Mouse (Mus musculus) hindbrain, embryonic 10.5 days (tissue): ENCODE data around the gene Hsd17b10. TPM values are rescaled to one million over a fixed set of nuclear protein-coding genes. Genes with fewer than 3 reads are reported as not detected.
A peak's percentile ranks its signal among the peaks of the same experiment; 100 is the strongest.

Experiments used
- DNase-seq: peaks from one replicate; pipeline ENCODE4 v3.0.0-alpha.2; 2017; ENCODE audit warnings: low spot score
- H3K27ac ChIP-seq: fragments of 300-500 bp; sonication (generic); 2 replicates; pipeline ENCODE4 v1.5.1; 2016; ENCODE audit warnings: mild to moderate bottlenecking, moderate library complexity
- H3K27me3 ChIP-seq: fragments of 300-500 bp; sonication (generic); 2 replicates; pipeline ENCODE4 v1.6.1; 2016; ENCODE audit warnings: mild to moderate bottlenecking; ENCODE audit not compliant: poor library complexity, insufficient read depth, severe bottlenecking
- H3K36me3 ChIP-seq: fragments of 300-500 bp; sonication (generic); 2 replicates; pipeline ENCODE4 v1.6.1; 2016; ENCODE audit warnings: mild to moderate bottlenecking, moderate library complexity
- H3K4me1 ChIP-seq: fragments of 300-500 bp; sonication (generic); replicated peaks from 2 replicates; pipeline ENCODE4 v1.6.1; 2016; ENCODE audit warnings: mild to moderate bottlenecking
- H3K4me3 ChIP-seq: fragments of 300-500 bp; sonication (generic); 2 replicates; pipeline ENCODE4 v1.5.1; 2016; ENCODE audit warnings: mild to moderate bottlenecking, moderate library complexity
- H3K9me3 ChIP-seq: fragments of 300-500 bp; sonication (generic); 2 replicates; pipeline ENCODE4 v1.6.1; 2016; ENCODE audit warnings: mild to moderate bottlenecking, moderate library complexity
- WGBS: fragments of 180-500 bp; shearing (Covaris S2); methylation state at CpG from one replicate; pipeline ENCODE4 v1.1.7; 2016; 5-methylcytosine and 5-hydroxymethylcytosine counted together
- polyA plus RNA-seq: library from polyadenylated mRNA; unstranded; fragments of >200 nt; fragmentation: Nextera tagmentation; extraction: Ambion mirVana; gene quantifications from 2 replicates; pipeline ENCODE4 v1.2.1, GENCODE M21; 2016

Gene Hsd17b10
- polyA plus RNA-seq: 181 and 195 TPM in 2 replicates

DNA sequence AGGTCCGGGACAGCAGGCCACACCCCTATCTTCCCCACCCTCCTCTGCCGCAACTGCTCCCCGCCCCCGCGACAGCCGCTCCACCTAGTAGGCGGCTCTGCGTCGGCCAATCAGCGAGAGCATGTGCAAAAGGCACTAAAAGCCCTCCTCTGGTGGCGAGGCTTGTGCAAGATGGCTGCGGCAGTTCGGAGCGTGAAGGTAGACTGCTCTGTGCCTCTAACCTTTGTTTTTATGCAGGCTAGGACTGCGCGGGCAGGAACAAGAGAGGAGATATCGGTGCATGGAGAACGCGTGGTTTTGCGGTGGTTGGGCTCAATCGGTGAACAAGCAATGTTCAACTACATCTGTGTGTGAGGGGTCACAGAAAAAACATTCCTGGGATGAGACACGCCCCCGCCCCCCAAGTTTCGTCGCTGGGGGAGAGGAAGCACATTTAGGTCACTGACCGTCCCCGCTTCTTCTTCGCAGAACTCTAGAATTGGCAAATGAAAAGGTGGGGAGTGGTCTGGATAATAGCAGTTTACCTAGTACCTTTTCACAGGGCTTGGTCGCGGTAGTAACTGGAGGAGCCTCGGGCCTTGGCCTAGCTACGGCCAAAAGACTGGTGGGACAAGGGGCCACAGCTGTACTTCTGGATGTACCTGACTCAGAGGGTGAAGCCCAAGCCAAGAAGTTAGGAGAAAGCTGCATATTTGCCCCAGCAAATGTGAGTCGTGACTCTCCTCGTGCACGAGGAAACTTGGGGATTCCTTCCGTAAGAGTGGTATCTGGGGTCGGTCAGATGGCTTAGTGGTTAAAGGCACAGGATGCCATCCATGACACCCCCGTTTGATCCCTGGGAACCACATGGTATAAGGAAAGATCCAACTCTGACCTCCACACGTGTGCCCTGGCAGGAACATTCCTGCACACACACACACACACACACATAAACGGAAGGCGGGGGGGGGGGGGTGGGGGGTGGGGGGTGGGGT lies at the start of gene Hsd17b10:
Gene Hsd17b10 (plus strand): TSS at position 109 of the 974 bp plus-strand sequence.
- no peaks in the 10 kb centered on the region for H3K9me3 ChIP-seq
- 19% methylated on average over 39 of the region's 41 CpGs for WGBS
- H3K4me1 ChIP-seq: no peaks in the 10 kb centered on the region
- peak within 1 kb of the TSS; percentile 58 for H3K4me3 ChIP-seq
- peak within 1 kb of the TSS; percentile 84 for H3K27ac ChIP-seq
- H3K36me3 ChIP-seq: peaks cover 33% of the 10 kb centered on the region
- H3K27me3 ChIP-seq: peaks cover 98% of the 10 kb centered on the region
- peak; percentile 80 for DNase-seq

DNA sequence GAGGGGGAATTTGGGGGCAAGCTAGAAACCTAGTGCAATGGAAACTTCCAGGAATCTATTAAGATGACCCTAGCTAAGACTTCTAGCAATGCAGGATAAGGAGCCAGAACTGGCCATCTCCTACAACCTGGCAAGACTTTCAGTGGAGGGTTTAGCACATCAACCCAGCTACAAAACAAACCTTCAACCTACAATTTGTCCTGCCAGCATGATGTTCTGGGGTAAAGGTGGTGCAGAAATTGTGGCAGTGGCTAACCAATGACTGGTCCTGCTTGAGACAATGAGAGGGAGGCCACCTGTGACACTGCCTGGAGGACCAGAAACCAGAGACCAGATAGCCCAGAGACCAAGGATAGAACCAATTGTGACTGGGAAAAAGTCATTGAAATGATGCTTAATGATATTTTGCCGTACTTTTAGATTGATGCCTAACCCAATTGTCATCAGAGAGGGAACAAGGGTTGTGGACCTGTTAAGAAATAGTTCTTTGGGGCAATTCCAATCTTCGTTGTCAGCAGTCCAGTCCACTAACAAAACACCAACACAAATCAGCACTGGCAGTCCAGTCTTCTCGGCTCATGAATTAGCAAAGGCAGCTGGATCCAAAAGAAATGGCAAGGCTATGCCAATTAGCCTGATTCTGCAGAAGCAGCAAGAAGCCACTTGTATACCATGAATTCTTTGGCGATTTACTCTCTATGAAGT lies 2.5 kb upstream of the Hsd17b10 start:
- no peak for DNase-seq
- WGBS: 72% methylated on average over 4 of the region's 4 CpGs
- Histone ChIP-seq H3K9me3 (no peaks in the 10 kb centered on the region), H3K4me3 (no peak overlapping the region), H3K27me3 (peaks cover 97% of the 10 kb centered on the region), H3K27ac (no peak overlapping the region), H3K36me3 (peaks cover 10% of the 10 kb centered on the region), H3K4me1 (no peaks in the 10 kb centered on the region)

DNA sequence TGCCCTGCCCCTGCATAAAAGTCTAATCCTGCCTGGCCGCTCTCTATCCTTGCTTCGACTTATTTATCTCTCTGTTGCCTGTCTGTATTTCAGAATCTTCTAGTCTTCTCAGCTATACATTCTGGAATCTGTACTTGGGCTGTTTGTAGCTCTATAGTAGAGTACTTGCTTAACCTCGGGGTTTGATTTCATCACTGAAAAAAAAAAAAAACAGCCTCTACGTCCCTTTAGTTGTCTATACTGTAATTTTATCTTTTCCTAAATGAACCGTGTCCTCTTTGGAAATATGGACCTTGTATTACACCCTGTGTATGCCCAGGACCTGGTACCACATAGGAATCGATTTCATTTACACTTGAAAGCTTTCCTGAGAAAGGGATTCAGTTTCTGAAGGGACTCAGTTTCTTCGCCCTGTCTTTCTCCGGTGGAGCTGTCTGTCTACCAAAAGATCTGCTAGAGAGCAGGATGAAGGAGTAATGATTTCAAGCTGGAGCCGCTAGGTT lies 412 bp upstream of the Hsd17b10 start:
- peaks cover 28% of the 10 kb centered on the region for H3K36me3 ChIP-seq
- peak overlapping the region; percentile 84; the same call in 1 of the 2 replicates for H3K27ac ChIP-seq
- no peak for DNase-seq
- H3K4me1 ChIP-seq: no peaks in the 10 kb centered on the region
- 51% methylated on average over 9 of the region's 9 CpGs for WGBS
- peak overlapping the region; percentile 58 for H3K4me3 ChIP-seq
- peaks cover 98% of the 10 kb centered on the region for H3K27me3 ChIP-seq
- no peaks in the 10 kb centered on the region for H3K9me3 ChIP-seq

DNA sequence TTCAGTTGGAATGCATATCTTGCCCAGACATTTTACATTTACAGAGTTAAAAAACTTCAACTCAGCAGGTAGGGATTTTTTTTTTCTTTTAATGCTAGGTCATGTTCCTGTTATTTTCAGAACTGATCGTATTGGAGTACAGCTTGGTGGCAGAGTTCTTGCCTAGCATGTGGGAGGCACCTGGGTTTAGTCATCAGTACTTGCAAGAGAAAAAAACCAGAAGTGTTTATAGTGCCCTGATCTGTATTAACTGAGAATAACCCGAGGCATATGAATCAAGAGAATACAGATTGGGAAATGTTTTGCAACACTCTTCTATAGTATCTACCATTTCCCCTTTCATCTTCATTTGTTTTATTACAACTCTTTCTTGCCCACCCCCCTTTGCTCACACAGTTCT lies 1.2 kb downstream of the Hsd17b10 start:
- H3K27me3 ChIP-seq: peaks cover 98% of the 10 kb centered on the region
- 80% methylated on average over 2 of the region's 2 CpGs for WGBS
- DNase-seq: no peak
- H3K4me1 ChIP-seq: no peaks in the 10 kb centered on the region
- H3K4me3 ChIP-seq: peak overlapping the region; percentile 58; the same call in 1 of the 2 replicates
- H3K36me3 ChIP-seq: peaks cover 39% of the 10 kb centered on the region
- no peak overlapping the region for H3K27ac ChIP-seq
- H3K9me3 ChIP-seq: no peaks in the 10 kb centered on the region

DNA sequence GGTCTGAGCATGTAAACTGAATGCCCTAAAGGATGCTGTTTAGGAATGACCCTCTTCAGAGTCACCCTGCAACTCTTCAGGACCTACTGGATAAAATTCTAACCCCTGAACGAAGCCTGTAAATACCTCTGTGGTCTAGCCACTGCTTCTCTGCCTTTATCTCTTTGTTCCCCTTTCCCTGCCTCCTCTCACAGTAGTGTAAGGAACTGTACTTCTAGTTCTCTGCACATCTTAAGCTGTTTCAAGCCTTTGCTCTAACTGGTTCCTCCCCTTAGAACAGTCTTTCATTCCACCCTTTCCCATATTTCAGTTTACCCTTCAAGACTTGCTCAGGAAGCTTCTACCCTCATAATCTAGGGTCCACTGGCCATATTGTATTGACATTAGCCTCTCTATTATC lies 6.2 kb downstream of the Hsd17b10 start:
- 88% methylated on average over 1 of the region's 1 CpGs for WGBS

DNA sequence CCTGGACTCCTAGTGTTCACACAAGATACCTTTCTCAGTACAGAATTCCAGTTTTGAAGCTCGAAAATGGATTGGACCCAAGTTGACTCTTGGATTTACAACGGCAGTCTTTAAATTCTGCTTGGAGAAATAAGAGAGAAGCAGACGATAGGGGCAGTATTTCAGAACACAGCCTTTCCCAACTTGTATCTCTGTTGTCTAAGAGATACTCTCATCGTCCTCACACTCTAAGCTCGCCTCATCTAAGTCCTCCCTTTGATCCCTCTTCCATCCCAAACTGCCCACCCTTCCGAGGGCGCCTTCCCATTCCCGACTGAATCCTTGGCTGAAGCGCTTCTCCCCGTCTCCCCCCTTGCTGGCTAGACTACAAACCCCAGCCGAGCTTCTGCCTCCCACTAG lies 14.1 kb downstream of the Hsd17b10 start:
- Histone ChIP-seq H3K4me1 (peaks cover 15% of the 10 kb centered on the region), H3K27me3 (peaks cover 83% of the 10 kb centered on the region), H3K36me3 (peaks cover 14% of the 10 kb centered on the region), H3K27ac (peak overlapping the region; percentile 90), H3K4me3 (peak overlapping the region; percentile 61), H3K9me3 (no peaks in the 10 kb centered on the region)
- WGBS: 22% methylated on average over 11 of the region's 11 CpGs
- DNase-seq: peak; percentile 2

More for the DNA sequence above, 6.2 kb downstream of the Hsd17b10 start:
- peaks cover 87% of the 10 kb centered on the region for H3K27me3 ChIP-seq
- H3K4me1 ChIP-seq: no peaks in the 10 kb centered on the region
- no peak overlapping the region for H3K27ac ChIP-seq
- peaks cover 42% of the 10 kb centered on the region for H3K36me3 ChIP-seq
- no peaks in the 10 kb centered on the region for H3K9me3 ChIP-seq
- no peak overlapping the region for H3K4me3 ChIP-seq
- DNase-seq: no peak

DNA sequence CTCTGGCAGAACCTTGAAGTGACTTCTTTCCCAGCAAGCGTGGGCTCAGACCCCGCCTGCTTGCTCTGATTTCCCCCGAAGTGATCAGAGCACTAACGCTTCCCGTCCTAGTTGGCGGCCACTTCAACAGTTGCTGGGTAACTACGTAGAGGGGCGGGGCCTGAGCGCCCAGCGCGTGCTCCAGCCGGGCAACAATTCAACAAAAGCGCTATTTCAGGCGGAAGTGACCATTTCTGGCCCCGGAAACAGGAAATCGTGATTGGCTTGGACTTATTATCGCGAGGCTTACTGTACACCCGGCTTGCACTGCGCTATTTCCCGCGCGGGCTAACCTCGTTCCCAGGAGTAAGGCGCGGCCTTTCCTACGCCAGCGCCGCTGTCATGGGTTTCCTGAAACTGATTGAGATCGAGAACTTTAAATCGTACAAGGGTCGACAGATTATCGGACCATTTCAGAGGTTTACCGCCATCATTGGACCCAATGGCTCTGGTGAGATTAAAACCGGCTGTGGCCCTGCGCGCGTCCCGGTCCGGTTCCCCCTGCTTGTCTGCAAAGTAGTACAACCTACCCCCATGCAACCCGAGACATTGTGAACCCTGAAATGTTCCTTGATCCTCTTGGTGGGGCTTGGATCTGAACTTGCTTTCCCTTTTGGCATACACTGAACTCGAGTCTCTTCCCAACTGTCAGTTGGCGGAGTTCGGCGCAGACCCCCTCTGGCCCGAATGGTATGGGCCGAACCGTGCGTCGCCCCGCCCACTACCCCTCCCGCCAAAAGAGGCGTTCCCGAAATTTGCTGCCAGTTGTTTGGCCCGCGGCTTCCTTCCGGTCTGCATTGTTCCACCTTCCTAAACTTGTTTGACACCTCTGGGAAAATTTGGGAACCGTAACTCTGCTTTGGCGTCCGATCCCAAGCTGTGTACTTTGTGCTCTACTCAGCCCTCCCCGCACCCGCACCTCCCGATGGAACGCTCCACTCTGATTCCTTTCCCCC lies 14.8 kb downstream of the Hsd17b10 start, which contains the start of the genes Ribc1 and Smc1a:
Gene Ribc1 (minus strand): TSS at position 145 of the 995 bp plus-strand sequence.
Gene Smc1a (plus strand): TSS at position 278 of the 995 bp plus-strand sequence.
- 19% methylated on average over 64 of the region's 64 CpGs for WGBS
- peak within 1 kb of the TSS; percentile 61 for H3K4me3 ChIP-seq
- H3K27ac ChIP-seq: peak within 1 kb of the TSS; percentile 90
- H3K27me3 ChIP-seq: peaks cover 79% of the 10 kb centered on the region
- peak; percentile 89 for DNase-seq
- peaks cover 15% of the 10 kb centered on the region for H3K4me1 ChIP-seq
- peaks cover 14% of the 10 kb centered on the region for H3K36me3 ChIP-seq
- no peaks in the 10 kb centered on the region for H3K9me3 ChIP-seq

DNA sequence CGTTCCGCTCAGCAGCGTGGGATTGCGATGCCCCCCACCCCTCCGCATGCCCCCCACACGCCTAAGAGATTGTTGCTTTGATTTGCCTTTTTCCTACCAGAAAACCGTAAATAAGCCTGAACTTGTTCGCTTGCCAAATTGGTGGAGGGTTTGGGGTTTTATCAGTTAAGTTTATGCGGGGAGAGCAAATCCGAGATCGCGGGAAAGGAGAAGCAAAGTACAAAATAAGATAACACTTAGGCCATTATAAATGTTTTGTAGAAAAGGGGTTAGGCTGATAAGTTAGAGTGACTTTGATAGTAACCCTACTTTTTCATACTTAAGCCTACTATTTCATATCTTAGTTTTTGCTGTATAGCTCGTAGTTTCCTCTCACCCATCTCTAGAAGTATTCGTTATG lies 15.5 kb downstream of the Hsd17b10 start:
- no peak for DNase-seq
- H3K27ac ChIP-seq: peak overlapping the region; percentile 90
- 25% methylated on average over 14 of the region's 14 CpGs for WGBS
- H3K9me3 ChIP-seq: no peaks in the 10 kb centered on the region
- H3K27me3 ChIP-seq: peaks cover 72% of the 10 kb centered on the region
- peak overlapping the region; percentile 61 for H3K4me3 ChIP-seq
- peaks cover 14% of the 10 kb centered on the region for H3K36me3 ChIP-seq
- peaks cover 15% of the 10 kb centered on the region for H3K4me1 ChIP-seq

DNA sequence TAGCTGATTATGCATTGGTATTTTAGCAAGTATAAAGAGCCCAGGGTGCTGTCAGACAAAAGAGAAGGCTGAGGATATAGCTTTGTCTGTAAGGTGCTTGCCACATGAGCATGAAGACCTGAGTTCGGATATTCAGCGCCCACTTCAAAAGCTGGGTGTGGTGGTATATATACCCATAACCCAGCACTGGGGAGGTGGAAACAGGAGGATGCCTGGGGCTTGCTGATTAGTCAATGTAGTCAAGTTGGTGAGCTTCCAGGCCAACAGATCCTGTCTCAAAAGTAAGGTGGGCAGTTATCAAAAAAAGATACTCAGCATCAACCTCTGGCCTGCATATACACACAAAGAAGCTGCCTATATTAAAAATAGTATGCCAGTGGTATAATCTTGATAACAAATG lies 17.6 kb downstream of the Hsd17b10 start:
- Histone ChIP-seq H3K36me3 (peaks cover 20% of the 10 kb centered on the region), H3K4me1 (peaks cover 15% of the 10 kb centered on the region), H3K27ac (no peak overlapping the region), H3K9me3 (no peaks in the 10 kb centered on the region), H3K27me3 (peaks cover 70% of the 10 kb centered on the region), H3K4me3 (no peak overlapping the region)
- WGBS: 87% methylated on average over 2 of the region's 2 CpGs
- DNase-seq: no peak

DNA sequence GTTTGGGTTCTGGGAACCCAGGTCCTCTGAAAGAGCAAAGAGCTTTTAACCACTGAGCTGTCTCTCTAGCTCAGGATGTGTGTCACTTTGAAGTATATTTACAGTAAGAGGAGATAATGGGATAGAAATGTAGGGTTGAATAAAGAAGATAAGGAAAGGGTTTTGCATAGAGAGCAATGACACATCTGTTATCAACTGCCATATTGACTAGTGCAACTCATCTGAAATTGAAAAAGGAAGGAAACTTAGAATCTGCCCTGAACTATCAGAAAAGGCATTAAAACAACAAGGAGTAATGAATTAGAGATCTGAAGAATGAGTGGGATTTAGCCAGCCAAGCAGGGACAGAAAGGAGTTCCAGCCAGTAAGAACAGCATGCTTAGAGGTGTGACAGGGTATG lies 38.2 kb downstream of the Hsd17b10 start:
- Histone ChIP-seq H3K4me1 (no peaks in the 10 kb centered on the region), H3K9me3 (no peaks in the 10 kb centered on the region), H3K27ac (no peak overlapping the region), H3K4me3 (no peak overlapping the region), H3K27me3 (peaks cover 70% of the 10 kb centered on the region), H3K36me3 (peaks cover 73% of the 10 kb centered on the region)
- DNase-seq: no peak

DNA sequence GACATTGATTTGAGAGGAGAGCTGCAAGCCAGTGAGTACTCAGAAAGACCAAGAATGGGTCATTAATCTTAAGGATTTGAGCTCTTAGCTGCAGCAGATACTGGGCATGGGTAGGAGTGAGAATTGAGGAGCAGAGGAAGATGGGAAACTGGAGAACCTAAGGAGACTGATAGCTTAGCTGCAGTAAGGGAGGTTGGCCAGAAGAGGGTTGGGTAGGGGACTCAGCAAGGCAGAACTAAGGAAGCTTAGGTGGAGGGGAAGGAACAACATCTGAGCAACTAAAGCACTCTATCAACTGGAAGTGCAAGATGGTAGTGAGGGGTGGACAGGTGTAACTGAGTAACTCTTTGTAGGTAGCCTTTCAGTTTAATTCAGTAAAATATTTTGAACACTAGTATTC lies 45.6 kb downstream of the Hsd17b10 start:
- Histone ChIP-seq H3K9me3 (no peaks in the 10 kb centered on the region), H3K4me1 (no peaks in the 10 kb centered on the region), H3K27ac (no peak overlapping the region), H3K36me3 (peaks cover 59% of the 10 kb centered on the region), H3K27me3 (peaks cover 78% of the 10 kb centered on the region), H3K4me3 (no peak overlapping the region)
- no peak for DNase-seq

DNA sequence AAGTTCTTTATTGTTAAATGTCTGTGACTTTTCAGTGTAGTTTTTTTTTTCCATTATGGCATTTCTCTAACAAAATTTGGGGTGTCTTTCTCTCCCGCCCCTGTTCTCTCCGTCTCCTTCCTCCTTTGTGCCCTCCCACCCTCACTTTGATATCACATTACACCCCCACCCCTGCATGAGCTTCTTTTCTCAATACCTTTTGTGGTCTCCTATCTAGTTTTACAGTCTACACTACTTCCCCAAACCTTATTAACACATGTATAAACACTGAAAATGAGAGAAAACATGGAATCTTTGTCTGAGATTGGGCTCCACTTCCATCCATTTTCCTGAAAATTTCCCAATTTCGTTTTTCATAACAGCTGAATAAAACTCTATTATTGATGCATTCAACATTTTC lies 50.9 kb downstream of the Hsd17b10 start:
- peaks cover 53% of the 10 kb centered on the region for H3K36me3 ChIP-seq
- no peak overlapping the region for H3K27ac ChIP-seq
- no peak for DNase-seq
- no peaks in the 10 kb centered on the region for H3K9me3 ChIP-seq
- 84% methylated on average over 3 of the region's 3 CpGs for WGBS
- no peak overlapping the region for H3K4me3 ChIP-seq
- peaks cover 91% of the 10 kb centered on the region for H3K27me3 ChIP-seq
- H3K4me1 ChIP-seq: no peaks in the 10 kb centered on the region
